Mouse (Mus musculus) cerebellum, adult 2 months (tissue): ENCODE measurements around the gene Pik3r2.

Source experiments
- CTCF ChIP-seq: fragments of 200-500 bp; IDR thresholded peaks from 2 replicates; pipeline ENCODE4 v1.5.1; 2011; ENCODE audit warnings: low read depth, mild to moderate bottlenecking, control low read depth, low read length, moderate library complexity, borderline replicate concordance; ENCODE audit not compliant: insufficient read depth
- POLR2A ChIP-seq: fragments of 200-500 bp; IDR thresholded peaks from 2 replicates; pipeline ENCODE4 v1.6.1; 2011; ENCODE audit warnings: low read length, control low read depth, borderline replicate concordance; ENCODE audit not compliant: insufficient read depth

DNA sequence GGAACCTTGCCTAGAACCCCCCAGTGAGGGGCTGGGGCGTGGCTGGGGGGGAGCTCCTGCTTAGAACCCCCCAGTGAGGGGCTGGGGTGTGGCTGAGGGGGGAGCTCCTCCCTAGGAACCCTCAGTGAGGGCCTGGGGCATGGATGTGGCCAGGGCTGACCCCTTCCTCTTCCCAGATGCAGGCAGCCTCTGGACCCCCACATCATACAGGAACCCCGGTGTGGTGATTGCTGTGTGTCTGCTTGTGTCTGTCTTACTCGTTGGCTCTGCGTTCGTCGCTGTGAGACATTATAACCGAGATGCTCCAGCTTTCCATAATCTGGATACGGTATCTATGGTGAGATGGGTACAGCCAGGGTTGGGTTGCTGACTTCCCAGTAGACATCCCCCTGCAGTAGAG, 54.9 kb downstream of the Pik3r2 start:
- TF ChIP-seq CTCF: no peak
- TF ChIP-seq POLR2A: no peak
